Mouse (Mus musculus): ENCODE measurements around the gene Slc38a1. TPM values are rescaled to one million over a fixed set of nuclear protein-coding genes. Genes with fewer than 3 reads are reported as not detected.

Gene Slc38a1
- polyA plus RNA-seq, 1 experiment from 2014 or later: 62.4 TPM

GRCm38 (mm10) chr15:96641821-96642435, 785 bp downstream of the Slc38a1 start:
- WGBS: under 1% methylated on average over 31 of the region's 31 CpGs
- ATAC-seq (ENCODE audit: low FRiP score, low TSS enrichment): peak; percentile 20
- peak overlapping the region; percentile 98 for H3K27ac ChIP-seq (ENCODE audit: low read length)
- no peaks in the 10 kb centered on the region for H3K36me3 ChIP-seq (ENCODE audit: insufficient read depth, low read length)
- peak overlapping the region; percentile 71 for H3K4me3 ChIP-seq (ENCODE audit: low read length)
- no peaks in the 10 kb centered on the region for H3K27me3 ChIP-seq (ENCODE audit: insufficient read depth, low read length)
- peak overlapping the region; percentile 96 for H3K4me2 ChIP-seq (replicated peaks; ENCODE audit: low read depth, low read length)
- H3K9ac ChIP-seq (replicated peaks; ENCODE audit: low read length): peak overlapping the region; percentile 92
- no peaks in the 10 kb centered on the region for H3K9me3 ChIP-seq (ENCODE audit: low read length)
- peaks cover 27% of the 10 kb centered on the region for H3K4me1 ChIP-seq (ENCODE audit: insufficient read depth, low read length)

GRCm38 (mm10) chr15:96641111-96641820, 1.4 kb downstream of the Slc38a1 start:
- Histone ChIP-seq H3K4me1 (ENCODE audit: insufficient read depth, low read length) (peaks cover 27% of the 10 kb centered on the region), H3K36me3 (ENCODE audit: insufficient read depth, low read length) (peaks cover 4% of the 10 kb centered on the region; the same call in 1 of the 2 replicates), H3K9ac (replicated peaks; ENCODE audit: low read length) (peak overlapping the region; percentile 92), H3K27me3 (ENCODE audit: insufficient read depth, low read length) (no peaks in the 10 kb centered on the region), H3K9me3 (ENCODE audit: low read length) (no peaks in the 10 kb centered on the region), H3K4me2 (replicated peaks; ENCODE audit: low read depth, low read length) (peak overlapping the region; percentile 96), H3K4me3 (ENCODE audit: low read length) (peak overlapping the region; percentile 71), H3K27ac (ENCODE audit: low read length) (peak overlapping the region; percentile 98)
- WGBS: under 1% methylated on average over 62 of the region's 63 CpGs
- ATAC-seq (ENCODE audit: low FRiP score, low TSS enrichment): peak; percentile 66

- H3K27me3 ChIP-seq (ENCODE audit: insufficient read depth, low read length): no peaks in the 10 kb centered on the region
- H3K4me2 ChIP-seq (replicated peaks; ENCODE audit: low read depth, low read length): peak overlapping the region; percentile 96
- peak overlapping the region; percentile 71 for H3K4me3 ChIP-seq (ENCODE audit: low read length)
- peaks cover 4% of the 10 kb centered on the region; the same call in 1 of the 2 replicates for H3K9me3 ChIP-seq (ENCODE audit: low read length)
- H3K9ac ChIP-seq (replicated peaks; ENCODE audit: low read length): peak overlapping the region; percentile 92
- 8% methylated on average over 16 of the region's 16 CpGs for WGBS
- H3K27ac ChIP-seq (ENCODE audit: low read length): peak overlapping the region; percentile 98
- peaks cover 27% of the 10 kb centered on the region for H3K4me1 ChIP-seq (ENCODE audit: insufficient read depth, low read length)
- ATAC-seq (ENCODE audit: low FRiP score, low TSS enrichment): no peak
- H3K36me3 ChIP-seq (ENCODE audit: insufficient read depth, low read length): peaks cover 12% of the 10 kb centered on the region
These were observed 2.3 kb downstream of the Slc38a1 start for GRCm38 (mm10) chr15:96640291-96640985.

- Histone ChIP-seq H3K36me3 (ENCODE audit: insufficient read depth, low read length) (peaks cover 17% of the 10 kb centered on the region), H3K27me3 (ENCODE audit: insufficient read depth, low read length) (no peaks in the 10 kb centered on the region), H3K9ac (replicated peaks; ENCODE audit: low read length) (peak overlapping the region; percentile 92), H3K27ac (ENCODE audit: low read length) (no peak overlapping the region), H3K4me3 (ENCODE audit: low read length) (peak overlapping the region; percentile 71), H3K9me3 (ENCODE audit: low read length) (peaks cover 4% of the 10 kb centered on the region; the same call in 1 of the 2 replicates), H3K4me2 (replicated peaks; ENCODE audit: low read depth, low read length) (peak overlapping the region; percentile 96), H3K4me1 (ENCODE audit: insufficient read depth, low read length) (peaks cover 27% of the 10 kb centered on the region)
- ATAC-seq (ENCODE audit: low FRiP score, low TSS enrichment): no peak
- 62% methylated on average over 8 of the region's 8 CpGs for WGBS
These were observed 3.1 kb downstream of the Slc38a1 start for GRCm38 (mm10) chr15:96639630-96640029.

GRCm38 (mm10) chr15:96638656-96639055, 4.1 kb downstream of the Slc38a1 start:
- no peak for ATAC-seq (ENCODE audit: low FRiP score, low TSS enrichment)
- Histone ChIP-seq H3K9ac (replicated peaks; ENCODE audit: low read length) (no peak overlapping the region), H3K27ac (ENCODE audit: low read length) (no peak overlapping the region), H3K9me3 (ENCODE audit: low read length) (peaks cover 4% of the 10 kb centered on the region; the same call in 1 of the 2 replicates), H3K27me3 (ENCODE audit: insufficient read depth, low read length) (no peaks in the 10 kb centered on the region), H3K4me1 (ENCODE audit: insufficient read depth, low read length) (peaks cover 26% of the 10 kb centered on the region), H3K36me3 (ENCODE audit: insufficient read depth, low read length) (peaks cover 23% of the 10 kb centered on the region), H3K4me3 (ENCODE audit: low read length) (no peak overlapping the region), H3K4me2 (replicated peaks; ENCODE audit: low read depth, low read length) (0 out of 2 replicates have a peak overlapping the region, but pooled peaks have one; percentile 16)
- 65% methylated on average over 2 of the region's 2 CpGs for WGBS

- H3K9me3 ChIP-seq (ENCODE audit: low read length): peaks cover 4% of the 10 kb centered on the region; the same call in 1 of the 2 replicates
- no peak for ATAC-seq (ENCODE audit: low FRiP score, low TSS enrichment)
- peaks cover 26% of the 10 kb centered on the region for H3K36me3 ChIP-seq (ENCODE audit: insufficient read depth, low read length)
- H3K9ac ChIP-seq (replicated peaks; ENCODE audit: low read length): no peak overlapping the region
- H3K27ac ChIP-seq (ENCODE audit: low read length): no peak overlapping the region
- no peaks in the 10 kb centered on the region for H3K27me3 ChIP-seq (ENCODE audit: insufficient read depth, low read length)
- 29% methylated on average over 10 of the region's 10 CpGs for WGBS
- H3K4me2 ChIP-seq (replicated peaks; ENCODE audit: low read depth, low read length): 0 out of 2 replicates have a peak overlapping the region, but pooled peaks have one; percentile 16
- peak overlapping the region; percentile 12; the same call in 1 of the 2 replicates for H3K4me3 ChIP-seq (ENCODE audit: low read length)
- peaks cover 23% of the 10 kb centered on the region for H3K4me1 ChIP-seq (ENCODE audit: insufficient read depth, low read length)
These were observed 4.5 kb downstream of the Slc38a1 start for GRCm38 (mm10) chr15:96638173-96638572.

GRCm38 (mm10) chr15:96634670-96635405, 7.9 kb downstream of the Slc38a1 start:
- Histone ChIP-seq H3K27me3 (ENCODE audit: insufficient read depth, low read length) (no peaks in the 10 kb centered on the region), H3K27ac (ENCODE audit: low read length) (no peak overlapping the region), H3K4me1 (ENCODE audit: insufficient read depth, low read length) (peaks cover 16% of the 10 kb centered on the region), H3K36me3 (ENCODE audit: insufficient read depth, low read length) (peaks cover 37% of the 10 kb centered on the region), H3K9me3 (ENCODE audit: low read length) (peaks cover 14% of the 10 kb centered on the region), H3K4me2 (replicated peaks; ENCODE audit: low read depth, low read length) (0 out of 2 replicates have a peak overlapping the region, but pooled peaks have one; percentile 5), H3K4me3 (ENCODE audit: low read length) (no peak overlapping the region), H3K9ac (replicated peaks; ENCODE audit: low read length) (no peak overlapping the region)
- WGBS: 78% methylated on average over 19 of the region's 19 CpGs
- no peak for ATAC-seq (ENCODE audit: low FRiP score, low TSS enrichment)

GRCm38 (mm10) chr15:96632201-96632600, 10.5 kb downstream of the Slc38a1 start:
- WGBS: 95% methylated on average over 5 of the region's 5 CpGs
- Histone ChIP-seq H3K9ac (replicated peaks; ENCODE audit: low read length) (no peak overlapping the region), H3K4me1 (ENCODE audit: insufficient read depth, low read length) (no peaks in the 10 kb centered on the region), H3K4me2 (replicated peaks; ENCODE audit: low read depth, low read length) (no peak overlapping the region), H3K36me3 (ENCODE audit: insufficient read depth, low read length) (peaks cover 37% of the 10 kb centered on the region), H3K9me3 (ENCODE audit: low read length) (peaks cover 14% of the 10 kb centered on the region), H3K27ac (ENCODE audit: low read length) (no peak overlapping the region), H3K4me3 (ENCODE audit: low read length) (no peak overlapping the region), H3K27me3 (ENCODE audit: insufficient read depth, low read length) (no peaks in the 10 kb centered on the region)
- ATAC-seq (ENCODE audit: low FRiP score, low TSS enrichment): no peak

- H3K36me3 ChIP-seq (ENCODE audit: insufficient read depth, low read length): peaks cover 33% of the 10 kb centered on the region
- no peak overlapping the region for H3K27ac ChIP-seq (ENCODE audit: low read length)
- no peak for ATAC-seq (ENCODE audit: low FRiP score, low TSS enrichment)
- peaks cover 14% of the 10 kb centered on the region for H3K9me3 ChIP-seq (ENCODE audit: low read length)
- H3K4me1 ChIP-seq (ENCODE audit: insufficient read depth, low read length): 0 out of 2 replicates have a peak, but pooled peaks cover 3% of the 10 kb centered on the region
- WGBS: 84% methylated on average over 13 of the region's 13 CpGs
- H3K4me3 ChIP-seq (ENCODE audit: low read length): no peak overlapping the region
- no peak overlapping the region for H3K4me2 ChIP-seq (replicated peaks; ENCODE audit: low read depth, low read length)
- no peaks in the 10 kb centered on the region for H3K27me3 ChIP-seq (ENCODE audit: insufficient read depth, low read length)
- no peak overlapping the region for H3K9ac ChIP-seq (replicated peaks; ENCODE audit: low read length)
These were observed 11.5 kb downstream of the Slc38a1 start for GRCm38 (mm10) chr15:96631107-96631718.

Data from kidney, embryonic 16.5 days (tissue).